Mouse (Mus musculus): ENCODE measurements around the gene Ttc39b. TPM values are rescaled to one million over a fixed set of nuclear protein-coding genes. Genes with fewer than 3 reads are reported as not detected.

Gene Ttc39b
- total RNA-seq (2021): 1 to 10 TPM; 3.7 to 5.8 TPM
- long read RNA-seq, experiment 1, partial matches to known transcripts: 0 of 3 reads
- long read RNA-seq, experiment 1, other reads (novel, unspliced or antisense): 3 of 3 reads
- long read RNA-seq, experiment 2, full-length matches to known transcripts: 1 of 4 reads
- long read RNA-seq, experiment 2, partial matches to known transcripts: 0 of 4 reads
- long read RNA-seq, experiment 2, other reads (novel, unspliced or antisense): 3 of 4 reads

DNA sequence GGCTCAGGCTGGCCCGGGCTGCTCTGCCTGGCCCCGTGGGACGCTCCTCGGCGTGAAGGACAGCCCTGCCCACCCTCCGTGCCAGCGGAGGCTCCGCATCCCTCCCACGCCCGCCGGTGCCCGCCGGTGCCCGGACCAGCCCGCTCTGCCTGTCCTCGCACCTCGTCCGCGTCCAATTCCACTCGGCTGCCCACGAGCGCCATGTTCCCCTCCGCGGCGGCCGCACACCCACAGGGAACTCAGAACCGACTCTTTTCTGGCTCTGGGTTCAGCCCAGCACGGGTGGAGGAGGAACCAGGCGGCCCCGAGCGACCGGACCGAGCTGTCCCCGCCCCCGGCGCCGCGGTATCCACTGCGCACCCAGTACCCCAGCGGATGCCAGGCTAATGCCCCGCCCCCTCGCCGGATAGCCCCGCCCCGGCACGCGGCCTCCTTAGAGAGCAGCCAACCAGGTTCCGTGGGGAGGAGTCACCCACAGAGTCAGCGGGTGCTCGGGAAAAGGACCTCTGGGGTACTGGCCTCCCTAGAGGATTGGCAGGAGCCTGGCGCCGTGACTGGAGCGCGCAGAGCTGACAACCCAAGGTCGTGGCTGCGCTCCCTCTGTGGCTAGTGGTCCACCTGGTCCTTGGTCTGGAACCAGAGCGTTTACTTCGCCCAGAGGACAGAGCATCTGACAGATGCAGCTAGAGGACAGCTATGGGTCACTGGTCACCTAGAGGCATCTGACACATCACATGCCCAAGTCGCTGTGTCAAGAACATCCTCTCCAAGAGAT, at the start of gene Ttc39b:
TSS of gene Ttc39b (minus strand) at position 346 of the 775 bp plus-strand sequence.
- peak; percentile 98 for DNase-seq

DNA sequence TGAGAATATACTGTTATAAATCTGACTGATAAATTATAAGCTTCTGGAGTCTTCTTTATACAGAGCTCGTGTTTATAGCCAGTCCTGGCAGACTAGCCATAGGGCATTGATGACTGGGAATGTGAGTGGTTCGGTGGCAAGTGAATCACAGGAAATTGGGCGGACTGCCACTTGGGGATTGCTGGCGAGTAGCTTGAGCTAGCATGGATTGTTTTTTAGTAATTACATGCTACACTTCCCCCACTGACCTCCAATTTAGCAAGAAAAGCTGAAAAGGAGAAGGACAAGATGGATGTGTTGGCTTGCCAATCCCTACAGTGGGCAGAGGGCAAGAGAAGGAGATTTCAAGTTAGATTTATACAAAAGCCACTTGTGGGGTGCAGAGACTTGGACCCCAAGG, 49.3 kb upstream of the Ttc39b start:
- no peak for DNase-seq

DNA sequence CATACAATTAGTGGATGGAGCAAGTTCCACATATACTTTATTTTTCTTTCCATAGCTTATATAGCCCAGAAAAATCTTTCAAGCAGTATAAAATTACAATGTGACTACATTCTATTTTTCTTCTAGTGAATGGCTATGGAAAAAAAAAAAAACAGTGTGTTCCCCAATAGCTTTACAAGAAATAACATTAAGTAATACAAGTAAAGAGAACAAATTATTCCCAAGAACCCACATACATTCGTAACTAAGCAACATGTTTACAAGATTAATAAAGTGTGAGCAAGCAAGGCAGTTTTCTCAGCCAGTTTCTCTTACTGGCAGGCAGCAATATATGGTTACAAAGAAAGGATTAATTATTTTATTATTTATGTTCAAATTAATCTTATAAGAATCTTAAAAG, 33.7 kb upstream of the Ttc39b start:
- no peak for DNase-seq

DNA sequence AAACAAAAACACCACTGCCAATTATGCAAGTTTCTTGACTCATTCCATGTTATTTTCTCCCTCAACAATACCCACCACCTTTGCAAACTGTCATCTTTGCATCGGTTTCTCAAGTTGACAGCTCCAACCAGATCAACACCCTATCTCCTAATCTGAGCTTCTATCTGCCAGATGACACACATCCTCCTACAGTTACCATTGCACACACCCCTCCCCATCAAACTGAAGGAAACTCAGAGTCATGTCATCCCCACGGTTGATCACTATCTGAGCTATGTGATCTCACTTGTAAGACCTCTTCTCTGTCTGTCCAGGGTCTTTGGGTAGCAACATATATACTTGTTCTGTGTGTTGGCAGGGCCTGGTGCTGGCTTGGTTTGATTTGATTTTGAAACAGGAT, 30.7 kb upstream of the Ttc39b start:
- DNase-seq: no peak

DNA sequence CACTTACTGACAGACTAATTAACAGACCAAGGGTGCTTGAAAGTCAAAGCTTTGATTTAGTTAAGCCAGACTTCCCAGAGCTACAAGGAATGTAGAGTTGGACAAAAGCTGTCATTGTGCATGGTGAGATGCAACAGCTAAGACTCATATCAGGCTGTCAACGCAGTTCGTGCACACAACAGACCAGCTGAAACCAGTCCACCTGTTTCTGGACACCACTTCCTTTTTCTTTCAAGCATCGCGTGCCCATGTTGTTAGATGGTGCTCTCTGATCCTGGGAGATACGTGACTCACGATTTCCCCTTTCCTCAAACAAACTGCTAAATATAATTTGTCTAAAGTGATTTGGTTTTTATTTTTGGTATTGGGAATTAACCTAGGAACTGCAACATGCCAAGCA, 29.9 kb upstream of the Ttc39b start:
- no peak for DNase-seq

DNA sequence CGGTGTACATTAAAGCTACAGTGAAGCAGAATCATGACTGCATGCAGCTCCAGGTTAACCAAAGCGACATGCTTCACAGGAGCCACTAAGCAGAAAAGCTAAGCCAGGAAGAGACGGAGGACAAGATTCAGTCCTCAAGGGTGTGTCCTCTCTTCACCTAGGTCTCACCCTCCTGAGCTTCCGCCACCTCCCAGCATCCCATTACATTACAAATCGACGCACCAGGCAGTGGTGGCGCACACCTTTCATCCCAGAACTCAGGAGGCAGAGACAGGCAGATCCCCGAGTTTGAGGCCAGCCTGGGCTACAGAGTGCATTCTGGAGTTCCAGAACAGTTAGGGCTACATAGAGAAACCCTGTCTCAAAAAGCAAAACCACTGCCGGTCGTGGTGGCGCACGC, 29.2 kb upstream of the Ttc39b start:
- DNase-seq: no peak

DNA sequence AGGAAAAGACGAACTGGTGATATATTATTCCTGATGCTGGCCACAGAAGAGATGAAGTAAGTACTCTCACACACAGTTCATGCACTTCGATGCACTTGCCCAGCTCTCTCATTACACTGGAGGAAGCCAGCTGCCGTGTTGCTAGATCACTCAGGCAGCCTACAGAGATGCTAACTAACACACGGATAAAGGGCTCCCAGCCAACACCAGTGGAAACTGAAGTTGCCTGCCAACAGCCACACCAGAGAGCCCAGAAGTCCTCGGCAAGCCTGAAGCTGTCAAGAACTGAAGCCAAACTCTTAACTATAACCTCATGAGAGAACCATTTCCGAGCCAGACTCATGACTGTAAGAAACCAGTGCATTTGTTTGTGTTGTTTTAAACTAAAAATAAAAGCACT, 26.7 kb upstream of the Ttc39b start:
- peak; percentile 93 for DNase-seq

DNA sequence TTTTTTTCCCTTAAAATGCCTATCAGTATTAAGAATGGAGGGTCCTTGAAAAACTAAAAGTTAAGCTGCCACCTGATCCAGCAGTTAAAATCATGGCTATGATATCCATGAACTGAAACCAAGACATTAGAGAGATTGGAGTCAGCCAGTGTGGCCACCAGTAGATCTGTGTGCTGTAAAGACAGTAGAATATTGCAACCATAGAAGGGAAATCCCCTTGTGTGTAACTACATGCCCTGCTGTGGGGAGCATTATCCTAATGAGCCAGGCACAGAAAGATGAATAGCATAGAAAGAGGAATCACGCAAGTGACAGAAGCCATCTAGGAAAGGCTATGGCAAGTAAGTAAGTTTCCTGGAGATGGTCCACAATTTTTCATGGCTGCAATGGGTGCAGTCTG, 24.9 kb upstream of the Ttc39b start:
- DNase-seq: no peak

DNA sequence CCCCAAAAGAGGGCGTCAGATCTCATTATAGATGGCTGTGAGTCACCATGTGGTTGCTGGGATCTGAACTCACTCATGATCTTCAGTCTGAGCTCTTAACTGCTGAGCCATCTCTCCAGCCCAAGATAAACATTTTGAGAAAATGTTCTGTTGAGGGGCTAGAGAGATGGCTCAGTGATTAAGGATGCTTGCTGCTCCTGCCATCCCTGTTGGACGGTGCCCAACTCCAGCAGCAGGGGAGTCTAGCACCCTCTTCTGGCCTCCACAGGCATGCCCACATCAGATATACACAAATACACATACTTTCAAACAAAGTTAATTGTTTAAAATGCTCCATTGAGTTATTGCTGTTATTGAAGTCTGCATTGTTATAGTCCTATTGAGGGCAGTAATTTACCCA, 19.8 kb upstream of the Ttc39b start:
- DNase-seq: no peak

DNA sequence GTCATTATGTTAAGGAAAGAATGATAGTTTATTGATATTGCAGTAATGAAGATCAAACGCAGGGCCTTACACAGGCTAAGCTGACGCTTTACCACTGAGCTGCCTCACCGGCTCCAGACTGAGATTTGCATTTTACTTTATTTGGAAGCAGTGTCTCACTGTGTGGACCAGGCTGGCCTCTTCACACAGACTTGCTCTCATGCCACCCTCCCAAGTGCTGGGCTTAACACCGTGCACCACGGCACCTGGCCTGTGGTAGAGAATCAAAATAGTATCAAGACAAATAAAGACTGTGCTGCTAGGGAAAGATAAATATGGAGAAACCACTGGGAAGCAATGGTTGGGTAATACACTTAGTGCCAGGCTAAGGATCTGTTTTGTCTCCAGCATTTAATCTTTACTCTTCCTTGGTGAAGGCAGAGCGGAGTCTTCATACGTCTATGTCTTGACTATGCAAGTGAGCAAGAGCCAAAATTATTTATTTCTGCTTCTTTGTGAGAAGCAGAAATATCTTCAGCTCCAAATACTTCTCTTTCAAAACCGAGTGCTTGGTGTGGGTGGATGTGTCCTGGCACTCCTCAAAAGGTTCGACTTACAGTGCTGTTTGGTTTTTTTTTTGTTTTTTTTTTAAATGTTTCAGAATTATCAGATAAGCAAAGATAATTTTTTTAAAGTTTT, 19.2 kb upstream of the Ttc39b start:
- no peak for DNase-seq

DNA sequence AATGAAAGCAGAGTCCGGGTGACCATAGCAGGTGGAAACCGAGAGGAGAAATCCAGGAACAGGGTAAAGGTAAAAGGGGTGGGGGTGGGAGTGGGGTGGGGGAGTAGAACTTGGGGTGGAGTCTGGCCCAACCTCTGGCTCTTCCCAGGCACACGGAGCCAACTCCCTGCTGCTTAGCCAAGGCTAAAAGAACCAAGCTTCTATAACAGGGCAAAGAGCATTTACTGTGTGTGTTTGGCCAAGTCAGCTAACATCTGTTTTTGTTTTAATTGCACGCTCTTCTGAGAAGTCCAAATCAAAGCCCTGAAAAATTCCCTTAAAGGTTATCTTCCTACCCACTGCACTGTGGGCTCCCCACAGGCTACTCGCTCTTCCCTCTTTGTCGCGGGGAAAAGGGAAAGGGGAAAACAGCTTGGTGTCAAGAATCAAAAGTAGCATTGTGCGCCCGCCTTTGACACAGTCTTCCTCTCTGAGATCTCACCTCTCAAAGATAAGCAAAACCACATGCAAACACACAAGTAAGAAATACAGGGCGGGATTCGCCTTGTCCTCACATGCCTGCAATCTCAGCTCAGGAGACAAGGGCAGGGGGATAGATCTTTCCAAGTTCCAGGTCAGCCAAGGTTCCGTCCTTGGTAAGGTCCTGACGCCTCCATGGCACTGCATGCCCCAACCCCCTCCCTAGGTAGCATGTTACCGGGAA, 18.4 kb upstream of the Ttc39b start:
- no peak for DNase-seq

DNA sequence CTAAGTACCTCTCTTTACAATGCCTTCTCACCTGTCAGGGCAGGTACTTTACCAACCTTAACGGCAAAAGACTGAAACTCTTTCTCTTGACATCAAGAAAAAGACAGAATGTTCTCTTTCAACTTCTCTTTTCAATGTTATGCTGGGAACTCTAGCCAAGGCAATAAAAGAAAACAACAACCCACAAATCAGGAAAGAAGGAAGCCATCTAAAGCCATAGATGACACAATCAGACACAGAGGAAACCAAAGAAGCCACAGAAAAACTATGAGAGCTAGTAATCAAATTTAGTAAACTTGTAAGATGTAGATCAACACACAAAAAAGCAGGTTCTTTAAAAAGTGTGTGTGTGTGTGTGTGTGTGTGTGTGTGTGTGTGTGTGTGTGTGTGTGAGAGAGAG, 15.3 kb upstream of the Ttc39b start:
- DNase-seq: no peak

DNA sequence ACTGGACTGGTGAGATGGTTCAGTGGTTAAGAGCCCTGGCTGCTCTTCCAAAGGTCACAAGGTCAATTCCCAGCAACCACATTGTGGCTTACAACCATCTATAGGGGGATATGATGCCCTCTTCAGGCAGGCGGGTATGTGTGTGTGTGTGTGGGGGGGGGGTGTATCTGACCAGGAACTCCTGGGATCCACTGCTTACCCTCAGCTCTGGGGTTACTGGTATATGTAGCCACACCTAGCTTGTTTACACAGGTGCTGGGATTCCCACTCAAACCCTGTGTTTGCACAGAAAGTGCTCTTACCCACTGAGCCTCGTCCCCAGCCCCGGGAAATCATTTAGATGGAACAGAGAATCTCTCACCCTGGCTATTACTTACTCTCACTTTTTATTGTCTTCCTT, 13.7 kb upstream of the Ttc39b start:
- no peak for DNase-seq

DNA sequence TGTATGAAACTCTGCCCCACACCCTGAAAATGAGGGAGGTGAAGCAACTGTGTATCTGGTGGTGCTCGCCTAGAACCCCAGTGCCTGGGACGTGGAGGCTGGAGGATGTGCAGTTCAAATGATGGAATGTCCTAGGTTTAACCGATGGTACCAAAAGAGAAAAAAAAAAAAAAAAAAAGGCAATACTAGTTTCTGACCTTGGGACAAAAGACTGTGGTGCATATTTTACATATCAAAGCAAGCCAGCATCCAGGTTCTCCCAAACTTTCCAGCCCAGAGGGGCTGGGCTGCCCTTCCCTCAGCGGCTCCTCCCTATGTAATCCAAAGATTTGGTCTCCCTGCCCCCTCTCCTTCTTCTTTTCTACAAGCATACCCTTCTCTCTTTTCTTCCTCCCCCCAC, 6.3 kb upstream of the Ttc39b start:
- DNase-seq: no peak

DNA sequence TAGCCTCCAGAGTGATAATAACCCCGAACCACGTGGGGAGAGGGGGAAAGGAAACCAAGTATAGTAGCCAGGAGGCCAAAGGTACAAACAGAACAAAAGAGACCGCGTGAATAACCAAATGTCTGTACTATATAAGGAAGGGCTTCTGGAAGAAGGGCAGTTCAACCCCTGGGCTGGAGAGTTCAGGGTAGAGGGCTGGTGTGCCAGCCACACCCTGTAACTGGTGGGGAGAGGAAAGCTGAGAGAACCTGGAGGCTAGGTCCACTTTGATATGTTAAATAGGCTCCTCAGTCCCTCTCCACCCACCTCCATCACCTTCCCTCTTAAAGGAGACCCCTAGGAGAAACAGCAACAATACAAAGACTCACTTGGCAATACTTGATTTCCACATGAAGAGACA, 5.6 kb upstream of the Ttc39b start:
- DNase-seq: no peak

DNA sequence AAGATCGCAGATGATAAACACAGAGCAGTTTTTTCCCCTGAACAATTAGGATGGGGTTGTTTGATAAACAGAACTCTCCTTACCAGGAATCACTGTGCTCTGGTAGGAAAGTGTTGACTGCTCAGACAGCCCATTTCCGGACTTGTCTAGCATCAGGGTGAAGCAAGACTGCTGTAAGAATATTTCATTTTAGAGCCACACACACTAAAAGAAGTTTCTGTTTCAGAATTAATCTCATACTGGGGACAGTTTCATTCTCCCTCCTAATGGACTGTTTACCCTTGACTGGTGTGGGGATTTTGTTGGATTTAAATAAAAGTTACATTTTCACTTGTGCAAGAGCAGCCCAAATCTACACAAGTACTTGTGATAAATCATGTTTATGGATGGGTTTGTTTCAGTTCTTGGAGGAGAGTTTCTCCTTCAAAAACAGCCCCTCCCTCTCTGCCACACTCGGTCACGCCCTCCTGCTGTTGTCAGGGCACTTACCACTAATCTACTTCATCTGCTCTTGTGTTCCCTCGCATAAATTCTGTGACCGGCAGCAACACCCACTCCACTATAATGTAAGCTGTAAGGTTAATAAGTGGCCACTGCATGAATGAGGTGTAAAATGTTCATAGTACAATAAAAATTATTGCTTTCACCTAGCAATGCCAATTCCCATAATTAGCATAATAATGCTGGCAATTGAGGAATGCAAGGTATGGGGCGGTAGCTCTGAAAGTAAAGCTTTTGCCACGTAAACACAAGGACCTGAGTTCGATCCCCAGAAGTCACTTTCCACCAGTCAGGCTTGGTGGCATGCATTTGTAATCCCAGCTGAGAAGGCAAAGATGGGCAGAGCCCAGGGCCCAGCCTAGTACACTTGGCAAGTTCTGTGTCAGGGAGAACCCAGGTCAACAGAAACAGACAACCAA, 4.2 kb upstream of the Ttc39b start:
- DNase-seq: no peak

DNA sequence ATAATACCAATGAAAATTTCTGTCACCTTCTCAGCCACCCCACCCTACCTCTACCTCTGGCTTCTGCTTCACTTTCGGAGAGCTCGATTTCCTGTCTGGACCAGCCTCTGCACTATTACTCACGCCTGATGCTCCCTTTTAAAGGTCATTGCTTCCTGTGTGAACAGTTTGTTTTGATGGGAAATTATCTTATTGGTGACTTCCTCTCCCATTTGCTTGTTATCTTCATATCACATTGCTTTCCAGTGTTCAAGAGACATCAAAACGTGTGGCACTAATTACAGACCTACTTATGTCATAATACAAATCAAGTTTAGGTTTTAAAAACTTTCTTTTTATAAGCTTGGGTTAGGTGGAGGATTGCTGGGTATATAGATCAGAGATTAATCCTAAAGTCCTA, 3.5 kb upstream of the Ttc39b start:
- DNase-seq: no peak

DNA sequence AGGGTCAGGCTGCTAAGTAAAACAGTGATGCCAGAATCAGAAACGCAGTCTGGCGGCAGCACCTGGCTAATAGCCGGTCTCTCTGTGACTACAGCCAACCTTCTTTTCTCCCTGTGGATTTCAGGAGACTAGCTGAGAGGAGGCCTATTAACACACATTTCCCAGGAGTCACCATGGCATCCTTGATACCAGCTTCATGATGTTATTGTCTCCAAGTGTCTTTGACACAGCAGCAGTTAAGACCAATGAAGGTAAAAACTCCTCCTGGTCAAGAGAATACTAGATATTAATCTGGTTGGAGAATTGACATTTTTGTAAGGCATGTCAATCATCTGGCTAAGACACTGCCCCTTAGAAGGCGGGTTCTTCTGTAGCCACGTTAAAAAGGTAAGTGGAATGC, 1.3 kb upstream of the Ttc39b start:
- DNase-seq: no peak

DNA sequence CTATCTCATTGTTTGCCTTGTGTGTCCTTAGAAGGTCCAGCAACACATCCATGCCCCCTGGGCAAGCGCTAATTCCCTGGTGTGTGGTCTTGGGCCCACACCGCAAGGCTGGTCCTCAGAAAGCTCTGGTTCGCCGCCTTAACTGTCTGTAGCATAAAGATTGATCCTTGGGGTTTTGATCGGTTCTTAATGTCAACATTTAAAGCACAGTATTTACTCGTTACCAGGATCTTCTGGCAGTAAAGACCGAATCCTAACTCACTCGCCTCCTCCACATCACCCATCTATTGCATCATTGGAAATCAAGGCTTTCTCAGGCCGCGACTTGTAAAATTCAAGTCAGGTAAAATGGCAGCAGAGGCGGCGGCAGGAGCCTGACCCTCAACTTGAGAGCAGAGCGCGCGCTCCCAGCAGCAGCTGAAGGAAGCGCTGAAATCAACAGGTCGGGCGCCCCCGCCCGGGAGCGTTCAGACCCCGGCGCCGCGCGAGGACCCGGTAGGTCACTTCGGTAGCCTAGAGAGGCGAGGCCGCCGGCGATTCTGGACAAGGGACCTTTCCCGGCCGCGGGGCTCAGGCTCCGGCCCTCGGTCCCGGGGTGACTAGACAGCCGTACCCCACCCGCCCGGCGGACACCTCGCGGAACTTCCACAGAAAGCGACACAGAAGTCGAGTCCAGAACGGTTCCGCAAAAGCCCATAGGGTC, 703 bp downstream of the Ttc39b start:
- peak; percentile 80 for DNase-seq

DNA sequence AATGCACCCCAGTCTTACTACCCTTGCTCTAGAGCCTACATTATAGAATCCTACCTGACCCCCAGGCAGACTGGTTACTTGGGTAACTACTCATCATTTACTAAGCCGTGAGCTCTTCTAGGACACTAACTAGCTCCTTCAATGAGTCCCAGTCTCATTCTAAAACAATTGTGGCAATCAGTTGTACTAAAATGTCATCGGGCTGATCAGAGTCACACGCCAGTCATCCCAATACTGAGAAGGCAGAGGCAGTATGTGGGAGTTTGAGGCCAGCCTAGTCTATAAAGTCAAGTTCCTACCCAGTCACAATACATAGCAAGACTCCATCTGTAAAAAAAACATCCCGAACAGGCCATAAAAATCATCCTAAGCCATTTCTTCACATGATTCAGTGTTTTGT, 4.3 kb downstream of the Ttc39b start:
- no peak for DNase-seq

DNA sequence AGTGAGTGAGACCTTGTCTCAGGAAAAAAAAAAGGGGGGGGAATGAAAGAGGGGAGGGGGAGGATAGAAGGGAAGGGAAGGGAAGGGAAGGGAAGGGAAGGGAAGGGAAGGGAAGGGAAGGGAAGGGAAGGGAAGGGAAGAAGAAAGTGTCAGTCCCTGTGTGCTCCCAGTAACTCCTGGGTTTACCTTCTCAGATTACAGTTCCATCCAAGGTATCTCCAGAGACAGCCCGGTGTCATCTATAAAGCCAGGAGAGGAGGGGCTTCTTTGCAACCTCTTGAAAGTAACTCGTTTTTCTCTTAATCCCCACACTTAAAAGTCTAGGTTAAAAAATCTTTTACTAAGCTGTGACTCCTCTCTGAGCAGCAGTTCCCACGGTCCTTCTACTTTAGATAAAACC, 5.3 kb downstream of the Ttc39b start:
- DNase-seq: no peak
